Mouse (Mus musculus) adrenal gland, postnatal 25 days (tissue): Measurements from ENCODE around the gene Ctnnd1. TPM values are rescaled to one million over a fixed set of nuclear protein-coding genes. Genes with fewer than 3 reads are reported as not detected.

Source experiments
- DNase-seq: peaks from one replicate; pipeline ENCODE4 v3.0.0; 2021; ENCODE audit warnings: mixed read lengths
- total RNA-seq: library from RNA; stranded (reverse); gene quantifications from 2 replicates; pipeline ENCODE4 v1.2.3, GENCODE M21; 2021

Ctnnd1 gene
- total RNA-seq, 1 experiment from 2014 or later = 154 TPM

DNA sequence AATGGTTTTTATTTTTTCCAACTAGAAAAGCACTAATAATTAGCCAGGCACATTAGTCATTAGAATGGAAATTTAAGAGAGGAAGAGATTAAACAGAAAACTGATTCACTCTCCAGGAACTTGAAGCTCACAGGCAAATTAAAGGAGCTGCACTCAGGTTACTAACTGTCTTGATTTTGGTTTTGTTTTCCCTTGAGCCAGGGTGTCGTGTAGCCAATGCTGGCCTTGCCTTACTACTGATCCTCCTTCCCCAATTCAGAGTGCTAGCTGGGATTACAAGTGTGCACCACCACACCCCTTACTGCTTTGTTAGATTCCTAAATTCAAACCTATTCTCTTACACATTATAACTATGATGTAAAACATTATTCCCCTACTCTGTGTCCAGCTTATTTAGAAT, 42.7 kb downstream of the Ctnnd1 start:
- DNase-seq = no peak

DNA sequence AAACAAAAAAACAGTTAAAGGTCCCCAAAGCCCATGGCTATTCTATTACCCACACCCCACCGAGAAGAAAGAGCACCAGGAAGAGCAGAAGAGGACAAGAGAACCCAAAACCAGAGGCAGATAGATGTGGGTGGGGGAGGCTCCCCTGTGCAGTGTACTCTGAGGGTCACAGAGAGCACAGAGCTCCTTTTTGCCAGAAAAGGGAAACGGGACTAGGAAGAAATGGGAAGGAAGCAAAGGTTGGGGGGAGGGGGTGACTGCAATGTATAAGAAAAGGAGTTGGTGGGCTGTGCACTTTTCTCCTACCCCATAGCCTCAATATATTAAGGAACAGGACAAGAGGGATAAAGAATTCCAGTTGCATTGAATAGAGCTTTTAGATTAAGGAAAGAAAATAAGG, 49.6 kb downstream of the Ctnnd1 start:
- DNase-seq = no peak

DNA sequence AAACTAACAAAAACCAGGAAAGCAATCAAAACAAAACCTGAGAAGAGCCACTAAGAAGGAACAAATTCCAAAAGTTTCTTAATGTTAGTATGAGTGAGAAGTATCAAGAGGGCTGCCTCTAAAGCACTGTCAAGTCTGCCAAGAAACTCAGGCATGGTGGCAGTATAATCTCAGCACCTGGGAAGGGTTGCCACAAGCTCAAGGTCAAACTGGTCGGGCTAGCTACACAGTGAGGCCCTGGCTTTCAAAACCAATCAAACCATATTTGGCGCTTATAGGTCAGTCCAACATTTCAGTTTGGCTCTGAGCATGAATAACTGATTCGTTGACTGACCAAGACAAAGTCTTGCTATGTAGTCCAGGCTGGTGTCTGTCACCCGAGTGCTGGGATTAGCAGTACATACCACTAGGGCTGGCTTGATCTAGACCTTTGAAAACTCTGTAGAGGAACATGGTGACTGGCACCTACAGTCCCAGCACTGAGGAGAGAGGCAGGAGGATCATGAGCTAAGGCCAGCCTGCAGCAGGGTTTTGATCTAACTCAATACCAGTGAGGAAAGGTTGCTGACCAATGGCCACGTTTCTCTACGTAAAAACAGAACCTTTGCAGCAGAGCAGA, 51.2 kb downstream of the Ctnnd1 start:
- no peak for DNase-seq

GRCm38 (mm10) chr2:84597123-84597522, 53.4 kb downstream of the Ctnnd1 start:
- no peak for DNase-seq

DNA sequence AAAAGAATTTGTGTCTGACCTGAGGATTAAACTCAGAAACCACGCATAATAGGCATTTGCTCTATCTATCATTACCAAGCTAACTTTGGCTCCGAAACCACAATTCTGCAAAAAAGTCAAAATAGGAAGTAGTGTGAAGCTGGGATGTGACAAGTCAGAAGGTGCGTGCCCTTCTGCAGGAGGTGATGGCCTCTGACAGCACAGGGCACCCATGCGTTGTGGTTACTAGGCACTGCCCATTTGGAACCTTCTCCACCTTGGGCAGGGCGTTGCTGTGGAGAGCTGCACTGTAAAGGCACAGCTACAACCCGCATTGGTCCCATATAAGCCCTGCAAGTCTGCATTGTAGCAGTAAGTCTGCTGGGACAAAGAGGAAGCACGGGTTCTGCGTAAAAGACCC, 57.8 kb downstream of the Ctnnd1 start:
- no peak for DNase-seq

DNA sequence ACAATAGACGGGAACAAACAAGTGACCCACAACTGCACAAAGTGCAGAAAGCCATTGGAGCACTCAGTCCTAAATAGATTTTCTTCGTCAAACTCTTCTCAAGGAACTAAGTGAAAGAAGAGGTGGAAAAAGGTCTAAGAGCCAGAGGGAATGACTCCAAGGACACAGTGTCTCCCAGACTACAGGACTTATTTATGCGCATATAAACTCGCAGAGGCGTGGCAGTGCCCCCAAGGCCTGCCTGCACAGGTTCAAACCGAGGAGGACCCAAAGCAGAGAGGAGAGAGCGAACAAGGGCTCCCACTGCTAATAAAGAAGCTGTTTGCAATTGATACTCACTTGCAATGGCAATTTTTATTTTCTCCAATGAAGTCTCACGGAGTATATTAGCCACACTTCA, 64.9 kb downstream of the Ctnnd1 start:
- DNase-seq = no peak

DNA sequence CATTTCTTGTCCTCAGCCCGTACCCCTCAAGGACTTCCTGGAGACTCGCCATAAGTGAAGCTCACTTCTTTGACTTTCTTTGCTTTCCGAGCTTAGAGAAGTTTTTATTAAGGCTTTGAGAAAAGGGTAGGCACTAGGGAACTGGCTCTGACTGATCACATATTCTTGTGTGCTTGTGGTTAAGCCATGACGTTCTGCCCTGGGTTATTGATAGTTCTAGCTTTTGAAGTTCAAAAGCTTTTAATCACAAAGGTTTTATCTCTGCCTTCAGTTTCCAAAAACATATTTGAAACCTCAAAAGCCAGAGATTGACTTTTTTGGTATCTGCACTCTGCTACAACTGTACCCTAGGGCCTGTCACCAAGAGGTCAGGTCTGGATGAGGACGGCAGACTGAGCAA, 68.3 kb downstream of the Ctnnd1 start:
- DNase-seq = no peak

GRCm38 (mm10) chr2:84581208-84581607, 69.4 kb downstream of the Ctnnd1 start:
- DNase-seq = no peak

- no peak for DNase-seq
Measured at GRCm38 (mm10) chr2:84579311-84579710, 71.3 kb downstream of the Ctnnd1 start.

GRCm38 (mm10) chr2:84574130-84574529, 76.4 kb downstream of the Ctnnd1 start:
- no peak for DNase-seq

DNA sequence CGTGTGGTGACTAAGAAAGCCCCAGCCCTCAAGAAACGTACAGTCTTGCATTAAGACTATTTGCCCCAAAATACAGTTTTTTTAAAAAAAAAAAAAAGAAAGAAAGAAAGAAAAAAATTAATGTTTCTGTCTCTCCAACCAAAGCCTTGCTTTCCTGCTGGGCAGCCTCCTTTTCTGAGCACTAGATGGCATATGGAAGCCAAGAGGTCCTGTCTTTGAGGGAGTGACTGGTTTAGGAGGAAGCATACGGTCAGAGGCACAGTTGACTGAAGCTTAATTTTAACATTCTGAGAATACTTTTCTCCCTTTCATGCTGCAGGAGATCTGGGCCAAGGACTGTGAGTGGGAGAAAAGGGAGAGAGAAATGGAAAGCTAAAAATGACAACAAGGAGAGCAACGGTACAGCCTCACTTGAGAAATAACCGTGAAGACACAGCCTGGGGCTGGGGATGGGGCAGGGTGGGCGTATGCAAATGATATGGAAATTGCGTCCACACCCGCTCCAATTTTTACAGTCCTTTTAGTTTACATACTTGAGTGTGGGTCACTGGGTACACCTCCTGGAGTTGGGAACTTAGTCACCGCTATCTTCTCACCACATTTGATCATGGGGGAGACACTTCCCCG, 93.6 kb downstream of the Ctnnd1 start:
- no peak for DNase-seq

GRCm38 (mm10) chr2:84551390-84552100, 99.0 kb downstream of the Ctnnd1 start:
- DNase-seq = no peak

Other genes starting within 250 kb of the Ctnnd1 start
- gene Calcrl, start 225.4 kb downstream of the Ctnnd1 start, total RNA-seq = 22.6 and 25.0 TPM in 2 replicates
- 49.2 and 65.8 TPM in 2 replicates for gene Tfpi, start 174.0 kb downstream of the Ctnnd1 start, total RNA-seq
- gene Btbd18, start 8.3 kb upstream of the Ctnnd1 start, total RNA-seq = 0.18 and 0.38 TPM in 2 replicates
- 36.4 and 54.0 TPM in 2 replicates for gene Selenoh, start 20.0 kb upstream of the Ctnnd1 start, total RNA-seq
- gene Gm28635, start 27.3 kb upstream of the Ctnnd1 start, total RNA-seq = not detected in 2 replicates
- gene Med19, start 27.6 kb upstream of the Ctnnd1 start, total RNA-seq = 23.0 and 26.8 TPM in 2 replicates
- gene Tmx2, start 28.4 kb upstream of the Ctnnd1 start, total RNA-seq = 137 and 147 TPM in 2 replicates
- gene Zdhhc5, start 64.4 kb upstream of the Ctnnd1 start, total RNA-seq = 62.3 and 62.9 TPM in 2 replicates
- 12.3 and 13.9 TPM in 2 replicates for gene Clp1, start 76.6 kb upstream of the Ctnnd1 start, total RNA-seq
- gene Ypel4, start 83.3 kb upstream of the Ctnnd1 start, total RNA-seq = 8.5 and 9.3 TPM in 2 replicates
- gene Gm19426, start 92.9 kb upstream of the Ctnnd1 start, total RNA-seq = 3.9 and 4.2 TPM in 2 replicates
- gene Serping1, start 124.7 kb upstream of the Ctnnd1 start, total RNA-seq = 31.8 and 33.5 TPM in 2 replicates
- 16.9 and 19.9 TPM in 2 replicates for gene Ube2l6, start 148.1 kb upstream of the Ctnnd1 start, total RNA-seq
- gene Smtnl1, start 171.9 kb upstream of the Ctnnd1 start, total RNA-seq = not detected in 2 replicates
- gene Timm10, start 176.2 kb upstream of the Ctnnd1 start, total RNA-seq = 40.4 and 43.8 TPM in 2 replicates
- 2.4 and 4.3 TPM in 2 replicates for gene Slc43a1, start 188.1 kb upstream of the Ctnnd1 start, total RNA-seq
- 1.2 TPM in 2 replicates for gene Rtn4rl2, start 235.9 kb upstream of the Ctnnd1 start, total RNA-seq